Mouse (Mus musculus): Measurements from ENCODE around the gene Mid1.

Mid1 gene

DNA sequence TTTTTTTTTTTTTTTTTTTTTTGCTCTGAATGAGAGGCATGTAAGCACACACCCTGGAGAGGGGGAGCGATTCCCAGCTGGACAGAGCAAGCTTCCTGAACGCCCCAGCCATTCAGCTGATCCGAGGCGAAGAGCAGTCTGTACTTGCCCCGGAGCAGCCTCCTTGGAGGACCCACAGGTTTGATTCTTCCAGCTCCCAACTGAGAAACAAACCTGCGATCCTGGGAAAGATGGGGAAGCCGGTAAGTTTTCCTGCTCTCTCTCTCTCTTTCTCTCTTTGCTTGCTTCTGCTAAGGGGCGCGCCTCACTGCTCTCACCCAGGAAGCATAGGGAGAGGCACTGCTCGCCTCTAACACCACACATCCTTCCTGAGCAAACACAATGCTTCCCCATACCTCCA lies at the start of gene Mid1:
TSS of gene Mid1 (plus strand) at position 69 of the 400 bp plus-strand sequence.
- DNase-seq (ENCODE audit: low spot score in 2 of 2), result no peak

DNA sequence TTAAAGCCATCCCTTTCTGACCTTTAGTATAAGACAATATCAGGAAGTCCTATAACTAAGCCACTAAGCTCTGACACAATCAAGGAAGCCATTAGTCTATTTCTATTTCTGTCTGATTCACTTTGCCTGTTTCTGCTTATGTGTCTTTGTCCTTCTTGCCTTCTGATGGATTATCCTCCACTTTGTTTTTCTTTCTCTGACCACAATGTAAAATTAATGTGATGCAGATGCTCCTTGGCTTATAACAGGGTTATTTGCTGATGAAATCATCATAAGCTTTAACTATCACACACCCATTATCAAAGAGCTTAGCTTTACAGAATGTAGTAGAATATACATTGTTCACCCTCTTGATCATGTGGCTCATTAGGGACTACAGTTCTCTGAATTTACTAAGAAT lies 11.9 kb upstream of the Mid1 start:
- no peak for DNase-seq (ENCODE audit: low spot score in 2 of 2)

DNA sequence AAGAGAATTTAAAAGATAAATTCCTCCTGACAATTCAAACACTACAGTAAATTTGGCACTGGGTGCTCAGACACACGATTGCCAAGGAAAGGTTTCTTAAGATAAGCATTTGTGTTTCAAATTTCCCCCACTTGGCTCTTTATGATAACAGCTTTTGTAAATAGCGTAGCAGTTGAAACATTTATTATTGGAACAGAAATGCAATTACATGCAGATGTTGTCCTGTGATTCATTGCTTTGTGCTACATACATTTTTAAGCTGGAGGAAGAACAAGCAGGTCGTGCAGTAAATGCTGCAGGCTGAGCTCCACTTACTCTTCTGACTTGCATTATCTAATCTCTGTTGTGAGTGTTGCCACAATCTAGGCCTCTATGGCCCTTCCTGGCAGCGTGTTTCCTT lies 8.7 kb upstream of the Mid1 start:
- no peak for DNase-seq (ENCODE audit: low spot score in 2 of 2)

DNA sequence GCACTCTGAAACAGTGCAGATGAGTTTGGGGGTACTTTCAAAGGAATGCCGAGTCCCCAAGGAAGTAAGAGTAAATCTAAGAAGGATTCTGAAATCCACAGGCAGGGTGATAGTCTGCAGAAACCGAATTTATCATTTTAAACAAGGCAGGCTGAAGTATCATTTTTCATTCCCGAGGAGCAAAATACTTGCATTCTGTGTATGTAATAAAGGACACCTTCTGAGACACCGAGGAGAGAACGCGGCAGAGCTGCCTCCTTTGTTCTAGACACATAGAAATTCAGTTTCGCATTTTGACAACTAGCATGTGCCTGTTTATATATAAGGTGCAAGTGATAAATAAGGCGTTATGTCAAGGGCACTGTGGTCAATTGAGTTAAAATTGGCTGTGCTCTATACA lies 732 bp downstream of the Mid1 start:
- no peak for DNase-seq (ENCODE audit: low spot score in 2 of 2)

DNA sequence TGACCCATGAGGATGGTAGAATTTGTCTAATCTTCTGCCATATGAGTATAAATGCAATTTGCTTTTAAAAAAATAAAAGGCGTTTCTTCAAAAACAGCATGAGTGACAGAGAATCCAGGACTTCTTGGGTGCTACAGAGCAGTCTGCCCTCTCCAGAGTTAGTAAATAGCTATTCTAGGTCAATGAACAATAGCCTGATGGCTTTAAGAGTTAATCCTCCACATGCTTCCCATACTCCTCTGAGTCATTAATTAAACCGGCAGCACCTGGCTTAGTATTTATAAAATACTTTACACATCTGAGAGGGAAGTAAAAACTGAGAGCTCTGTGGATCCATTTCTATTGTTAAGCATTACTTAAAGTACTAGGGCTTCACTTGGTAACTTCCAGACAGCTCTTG lies 6.2 kb downstream of the Mid1 start:
- no peak for DNase-seq (ENCODE audit: low spot score in 2 of 2)

DNA sequence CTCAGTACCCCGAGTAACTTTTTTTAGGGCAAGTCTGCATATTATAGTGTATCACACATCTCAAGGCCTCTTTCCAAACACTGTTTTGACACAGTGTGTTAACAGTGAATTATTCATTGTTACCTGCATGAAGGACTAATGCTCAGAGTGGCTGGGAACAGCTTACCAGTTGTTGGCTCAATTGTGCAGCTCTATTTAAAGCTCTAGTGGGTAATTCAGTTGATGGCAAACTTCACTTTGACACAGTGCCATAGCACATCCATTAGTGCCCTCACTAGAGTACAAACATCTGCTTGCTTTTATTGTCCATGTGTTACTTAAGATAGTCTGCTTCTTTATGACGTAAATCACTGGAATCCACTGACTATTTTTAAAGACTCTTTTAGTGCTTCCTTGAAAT lies 6.7 kb downstream of the Mid1 start:
- DNase-seq (ENCODE audit: low spot score in 2 of 2), result no peak

GRCm38 (mm10) chrX:169692225-169692909 lies 7.4 kb downstream of the Mid1 start:
- no peak for DNase-seq (ENCODE audit: low spot score in 2 of 2)

GRCm38 (mm10) chrX:169704016-169704602 lies 19.1 kb downstream of the Mid1 start:
- DNase-seq (ENCODE audit: low spot score in 2 of 2), result no peak

DNA sequence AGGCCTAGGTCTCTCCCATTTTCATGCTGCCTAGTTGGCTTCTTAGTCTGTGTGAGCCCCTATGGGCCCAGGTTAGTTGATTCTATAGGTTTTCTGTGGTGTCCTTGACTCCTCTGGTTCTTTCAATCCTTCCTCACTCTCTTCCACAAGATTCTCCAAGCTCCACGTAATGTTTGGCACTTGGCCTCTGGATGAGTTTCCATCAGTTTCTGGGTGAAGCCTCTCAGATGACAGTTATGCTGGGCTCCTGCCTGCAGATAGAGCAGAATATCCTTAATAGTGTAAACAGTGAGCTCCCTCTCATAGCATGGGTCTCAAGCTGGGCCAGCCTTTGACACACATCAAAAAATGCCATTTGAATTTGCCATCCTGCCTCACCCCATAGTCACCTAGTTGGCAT lies 38.5 kb downstream of the Mid1 start:
- no peak for DNase-seq (ENCODE audit: low spot score in 2 of 2)

DNA sequence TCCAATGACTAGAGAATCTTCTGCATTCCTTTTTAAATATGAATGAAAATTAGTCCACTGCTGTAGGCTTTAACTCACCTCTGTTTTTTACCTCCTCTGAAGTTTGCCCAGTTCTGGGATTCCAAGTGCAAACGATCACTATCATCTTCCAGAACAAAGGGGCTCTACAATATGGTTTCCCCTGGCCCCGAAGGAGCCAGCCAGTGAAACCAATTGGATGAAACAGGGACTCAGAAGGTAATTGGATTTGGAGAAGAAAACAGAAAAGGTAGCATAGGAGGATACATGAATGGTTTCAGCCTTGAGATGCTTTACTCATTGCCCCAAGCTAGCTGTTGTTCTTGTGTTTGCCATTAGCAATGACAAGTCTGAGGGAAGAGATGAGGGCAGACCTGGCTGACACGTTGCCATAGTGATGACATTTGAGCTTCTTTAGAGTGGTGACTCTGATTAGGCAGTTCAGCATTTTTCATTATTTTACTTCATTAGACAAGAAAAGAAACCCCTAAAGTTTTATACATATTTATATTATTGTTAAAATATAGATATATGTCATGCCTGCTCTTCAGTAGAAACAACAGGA lies 50.5 kb downstream of the Mid1 start:
- DNase-seq (ENCODE audit: low spot score in 2 of 2), result no peak

- DNase-seq (ENCODE audit: low spot score in 2 of 2), result no peak
Observed at GRCm38 (mm10) chrX:169758001-169758400, 73.0 kb downstream of the Mid1 start.

DNA sequence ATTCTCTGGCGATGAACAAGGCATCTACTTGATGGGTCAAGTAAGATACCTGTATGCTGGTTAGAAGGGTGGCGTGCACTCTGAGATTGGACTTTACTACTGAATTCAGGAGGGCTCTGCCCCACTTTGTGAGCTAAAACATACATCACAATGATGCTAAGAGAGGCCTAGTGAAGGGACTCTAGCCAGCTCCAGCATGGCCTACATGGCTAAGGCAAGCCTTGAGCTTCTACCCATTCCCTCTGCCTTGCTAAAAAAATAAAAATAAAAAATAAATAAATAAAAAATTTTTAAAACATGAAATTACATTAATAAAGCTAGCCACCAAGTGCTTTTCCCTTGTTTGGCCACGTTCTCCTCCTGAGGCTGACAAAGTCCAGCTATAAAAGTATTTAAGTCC lies 94.5 kb downstream of the Mid1 start, which contains the start of gene 4933400A11Rik:
TSS of gene 4933400A11Rik (minus strand) at position 101 of the 400 bp plus-strand sequence.
- no peak for DNase-seq (ENCODE audit: low spot score in 2 of 2)

- no peak for DNase-seq (ENCODE audit: low spot score in 2 of 2)
Observed at GRCm38 (mm10) chrX:169789702-169790101, 104.7 kb downstream of the Mid1 start.

- DNase-seq (ENCODE audit: low spot score in 2 of 2), result no peak
Observed at GRCm38 (mm10) chrX:169792879-169793278, 107.9 kb downstream of the Mid1 start.

DNA sequence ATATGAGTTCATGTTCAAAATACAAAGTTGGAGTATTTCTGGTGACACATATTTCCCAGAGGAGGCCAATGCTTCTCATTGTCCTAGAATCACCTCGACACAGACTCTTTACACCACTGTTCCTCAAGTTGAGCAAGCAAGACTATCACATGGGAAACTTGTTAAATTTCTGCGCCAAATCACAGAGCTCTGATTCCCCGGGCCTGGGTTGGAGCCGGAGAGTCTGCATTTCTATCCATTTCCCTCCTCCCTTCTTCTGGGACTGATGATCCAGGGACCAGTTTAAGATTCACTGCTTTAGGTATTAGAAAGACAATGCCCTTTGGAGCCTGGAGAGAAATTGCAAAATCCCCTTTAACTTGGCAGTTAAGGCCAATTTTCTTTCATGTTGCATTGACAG lies 109.4 kb downstream of the Mid1 start:
- no peak for DNase-seq (ENCODE audit: low spot score in 2 of 2)

GRCm38 (mm10) chrX:169794831-169795311 lies 109.9 kb downstream of the Mid1 start:
- no peak for DNase-seq (ENCODE audit: low spot score in 2 of 2)

- DNase-seq (ENCODE audit: low spot score in 2 of 2), result no peak
Observed at GRCm38 (mm10) chrX:169797148-169797547, 112.1 kb downstream of the Mid1 start.

- DNase-seq (ENCODE audit: low spot score in 2 of 2), result no peak
Observed at GRCm38 (mm10) chrX:169798987-169799680, 114.1 kb downstream of the Mid1 start.

- DNase-seq (ENCODE audit: low spot score in 2 of 2), result no peak
Observed at GRCm38 (mm10) chrX:169800238-169800637, 115.2 kb downstream of the Mid1 start.

- no peak for DNase-seq (ENCODE audit: low spot score in 2 of 2)
Observed at GRCm38 (mm10) chrX:169805791-169806190, 120.8 kb downstream of the Mid1 start.

DNA sequence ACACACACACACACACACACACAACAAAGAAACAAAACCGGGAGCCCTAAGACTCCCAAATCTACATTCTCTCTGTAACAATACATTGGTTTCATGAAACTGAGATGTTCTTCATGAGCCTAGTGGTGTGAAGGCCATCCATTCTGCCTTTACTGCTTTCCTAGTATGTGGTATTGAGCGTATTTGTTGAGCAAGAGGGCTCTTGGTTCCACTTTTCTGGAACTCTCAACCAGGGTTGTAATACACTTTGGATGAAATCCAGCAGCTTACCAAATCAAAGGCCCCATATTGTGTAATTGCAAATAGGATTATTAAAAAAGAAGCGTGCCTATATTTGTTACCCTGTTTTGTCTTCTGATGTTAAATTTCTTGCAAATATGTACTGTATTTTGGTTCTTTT lies 122.7 kb downstream of the Mid1 start:
- DNase-seq (ENCODE audit: low spot score in 2 of 2), result no peak

- DNase-seq (ENCODE audit: low spot score in 2 of 2), result no peak
Observed at GRCm38 (mm10) chrX:169811318-169811717, 126.3 kb downstream of the Mid1 start.

DNA sequence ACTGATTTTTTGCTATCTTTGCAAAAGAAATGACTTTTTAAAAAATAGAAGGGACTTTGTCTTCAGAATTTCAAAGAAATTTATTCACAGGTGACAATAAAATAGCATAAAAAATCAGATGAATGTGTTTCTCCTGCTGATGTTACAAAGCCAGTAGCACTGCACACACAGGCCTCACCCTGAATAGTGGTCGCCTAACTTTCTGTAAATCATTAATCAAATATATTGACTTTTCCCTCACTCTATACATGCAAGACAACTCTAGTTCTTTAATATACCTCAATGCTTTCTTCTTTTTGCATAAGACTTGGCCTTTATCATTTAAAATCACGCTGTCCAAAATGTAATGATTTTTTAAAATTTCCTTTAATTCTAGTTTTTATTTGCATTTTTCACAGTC lies 126.8 kb downstream of the Mid1 start:
- DNase-seq (ENCODE audit: low spot score in 2 of 2), result no peak
